Mouse (Mus musculus) intestine, embryonic 16.5 days (tissue): ENCODE measurements around the gene Mvb12b. TPM values are rescaled to one million over a fixed set of nuclear protein-coding genes. Genes with fewer than 3 reads are reported as not detected.
A peak's percentile ranks its signal among the peaks of the same experiment; 100 is the strongest.

Source experiments
- ATAC-seq: fragments of 200-750 bp; cut with Nextera tagmentation; 2 replicates; pipeline ENCODE4 v1.8.0; 2017; ENCODE audit warnings: moderate TSS enrichment, moderate library complexity
- H3K27ac ChIP-seq: fragments of 300-500 bp; sonication (generic); 2 replicates; pipeline ENCODE4 v1.5.1; 2014; ENCODE audit warnings: mild to moderate bottlenecking, low read length
- H3K27me3 ChIP-seq: fragments of 300-500 bp; sonication (generic); replicated peaks from 2 replicates; pipeline ENCODE4 v1.6.1; 2014; ENCODE audit warnings: low read length, control low read depth, mixed read lengths; ENCODE audit not compliant: control insufficient read depth, insufficient read depth
- H3K36me3 ChIP-seq: fragments of 300-500 bp; sonication (generic); 2 replicates; pipeline ENCODE4 v1.6.1; 2014; ENCODE audit warnings: low read length, control low read depth; ENCODE audit not compliant: control insufficient read depth, insufficient read depth
- H3K4me1 ChIP-seq: fragments of 300-500 bp; sonication (generic); 2 replicates; pipeline ENCODE4 v1.6.1; 2014; ENCODE audit warnings: low read length, control low read depth, mixed read lengths; ENCODE audit not compliant: control insufficient read depth, insufficient read depth
- H3K4me2 ChIP-seq: fragments of 300-500 bp; sonication (generic); 2 replicates; pipeline ENCODE4 v1.6.1; 2014; ENCODE audit warnings: low read depth, low read length, control low read depth
- H3K4me3 ChIP-seq: fragments of 300-500 bp; sonication (generic); 2 replicates; pipeline ENCODE4 v1.5.1; 2014; ENCODE audit warnings: mild to moderate bottlenecking, low read length
- H3K9ac ChIP-seq: fragments of 300-500 bp; sonication (generic); 2 replicates; pipeline ENCODE4 v1.6.1; 2014; ENCODE audit warnings: low read depth, low read length
- H3K9me3 ChIP-seq: fragments of 300-500 bp; sonication (generic); 2 replicates; pipeline ENCODE4 v1.6.1; 2016; ENCODE audit warnings: low read length, control low read depth; ENCODE audit not compliant: control insufficient read depth
- WGBS: fragments of 180-500 bp; shearing (Covaris S2); extraction: QIAGEN DNeasy Blood & Tissue Kit; methylation state at CpG from one replicate; pipeline ENCODE4 v1.1.7; 2014; 5-methylcytosine and 5-hydroxymethylcytosine counted together
- polyA plus RNA-seq: library from polyadenylated mRNA; unstranded; fragments of >200 nt; fragmentation: Nextera tagmentation; extraction: Ambion mirVana; gene quantifications from 2 replicates; pipeline ENCODE4 v1.2.1, GENCODE M21; 2015

Mvb12b gene
- polyA plus RNA-seq, 1 experiment from 2014 or later, result 7.9 TPM

GRCm38 (mm10) chr2:33750611-33751010 is 137.1 kb downstream of the Mvb12b start:
- H3K27me3 ChIP-seq, result no peaks in the 10 kb centered on the region
- no peaks in the 10 kb centered on the region for H3K9me3 ChIP-seq
- no peak overlapping the region for H3K4me3 ChIP-seq
- peaks cover 17% of the 10 kb centered on the region for H3K4me1 ChIP-seq
- WGBS, result 89% methylated on average over 7 of the region's 7 CpGs
- no peak overlapping the region for H3K9ac ChIP-seq
- H3K4me2 ChIP-seq, result no peak overlapping the region
- H3K27ac ChIP-seq, result no peak overlapping the region
- no peak for ATAC-seq
- H3K36me3 ChIP-seq, result no peaks in the 10 kb centered on the region

- Histone ChIP-seq H3K4me2 (no peak overlapping the region), H3K4me3 (no peak overlapping the region), H3K4me1 (no peaks in the 10 kb centered on the region), H3K9me3 (no peaks in the 10 kb centered on the region), H3K27me3 (no peaks in the 10 kb centered on the region), H3K27ac (no peak overlapping the region), H3K9ac (no peak overlapping the region), H3K36me3 (no peaks in the 10 kb centered on the region)
- 10% methylated on average over 5 of the region's 5 CpGs for WGBS
- ATAC-seq, result no peak
Observed at GRCm38 (mm10) chr2:33746471-33746870, 141.3 kb downstream of the Mvb12b start.

- H3K9ac ChIP-seq, result no peak overlapping the region
- no peak overlapping the region for H3K4me2 ChIP-seq
- H3K4me3 ChIP-seq, result no peak overlapping the region
- no peaks in the 10 kb centered on the region for H3K27me3 ChIP-seq
- H3K4me1 ChIP-seq, result no peaks in the 10 kb centered on the region
- H3K9me3 ChIP-seq, result no peaks in the 10 kb centered on the region
- no peak overlapping the region for H3K27ac ChIP-seq
- 91% methylated on average over 5 of the region's 5 CpGs for WGBS
- no peaks in the 10 kb centered on the region for H3K36me3 ChIP-seq
- no peak for ATAC-seq
Observed at GRCm38 (mm10) chr2:33745724-33746123, 142.0 kb downstream of the Mvb12b start.

DNA sequence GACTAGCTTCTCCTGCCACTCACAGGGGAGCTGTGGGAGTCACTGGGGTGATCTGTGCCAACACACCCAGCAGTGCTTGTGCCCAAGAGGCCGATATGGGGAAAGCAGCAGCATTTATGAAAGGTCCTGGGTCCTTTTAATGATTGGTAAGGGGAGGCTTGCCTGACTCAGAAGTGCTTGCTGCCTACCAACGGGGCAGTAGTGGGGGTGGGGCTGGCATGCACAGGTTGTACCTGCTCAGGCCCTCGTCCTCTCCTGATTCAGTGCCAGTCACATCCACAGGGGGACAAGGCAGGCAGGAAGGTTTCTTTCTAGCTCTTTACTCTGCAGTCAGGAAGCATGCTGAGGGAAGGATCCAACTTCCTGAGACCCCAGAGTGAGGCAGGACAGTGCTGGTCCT is 150.6 kb downstream of the Mvb12b start:
- no peak for ATAC-seq
- no peaks in the 10 kb centered on the region for H3K36me3 ChIP-seq
- no peak overlapping the region for H3K9ac ChIP-seq
- H3K27ac ChIP-seq, result no peak overlapping the region
- H3K4me3 ChIP-seq, result no peak overlapping the region
- H3K27me3 ChIP-seq, result no peaks in the 10 kb centered on the region
- H3K4me1 ChIP-seq, result no peaks in the 10 kb centered on the region
- WGBS, result 54% methylated on average over 3 of the region's 3 CpGs
- H3K4me2 ChIP-seq, result no peak overlapping the region
- no peaks in the 10 kb centered on the region for H3K9me3 ChIP-seq

DNA sequence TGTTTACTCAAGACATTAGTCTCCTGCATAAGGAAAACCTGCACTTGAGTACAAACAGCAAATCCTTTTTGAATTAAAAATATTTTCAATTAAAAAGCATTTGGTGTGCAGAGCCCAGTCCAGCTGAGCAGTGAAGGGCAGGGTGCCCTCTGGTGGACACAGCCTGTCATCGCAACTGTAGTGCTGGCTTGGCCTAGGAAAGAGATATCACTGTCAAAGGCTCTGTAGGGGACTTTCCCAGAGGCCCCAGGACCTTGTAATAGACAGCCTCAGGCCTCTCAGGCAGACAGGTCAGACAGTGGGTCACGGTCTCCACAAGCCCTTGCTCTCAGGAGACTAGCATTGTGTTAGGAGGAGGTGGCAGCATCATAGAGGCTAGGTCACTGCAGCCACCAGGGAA is 151.0 kb downstream of the Mvb12b start:
- H3K4me1 ChIP-seq, result no peaks in the 10 kb centered on the region
- no peak overlapping the region for H3K4me2 ChIP-seq
- H3K9ac ChIP-seq, result no peak overlapping the region
- H3K27ac ChIP-seq, result no peak overlapping the region
- 7% methylated on average over 2 of the region's 2 CpGs for WGBS
- H3K9me3 ChIP-seq, result no peaks in the 10 kb centered on the region
- H3K4me3 ChIP-seq, result no peak overlapping the region
- no peaks in the 10 kb centered on the region for H3K36me3 ChIP-seq
- no peaks in the 10 kb centered on the region for H3K27me3 ChIP-seq
- no peak for ATAC-seq

DNA sequence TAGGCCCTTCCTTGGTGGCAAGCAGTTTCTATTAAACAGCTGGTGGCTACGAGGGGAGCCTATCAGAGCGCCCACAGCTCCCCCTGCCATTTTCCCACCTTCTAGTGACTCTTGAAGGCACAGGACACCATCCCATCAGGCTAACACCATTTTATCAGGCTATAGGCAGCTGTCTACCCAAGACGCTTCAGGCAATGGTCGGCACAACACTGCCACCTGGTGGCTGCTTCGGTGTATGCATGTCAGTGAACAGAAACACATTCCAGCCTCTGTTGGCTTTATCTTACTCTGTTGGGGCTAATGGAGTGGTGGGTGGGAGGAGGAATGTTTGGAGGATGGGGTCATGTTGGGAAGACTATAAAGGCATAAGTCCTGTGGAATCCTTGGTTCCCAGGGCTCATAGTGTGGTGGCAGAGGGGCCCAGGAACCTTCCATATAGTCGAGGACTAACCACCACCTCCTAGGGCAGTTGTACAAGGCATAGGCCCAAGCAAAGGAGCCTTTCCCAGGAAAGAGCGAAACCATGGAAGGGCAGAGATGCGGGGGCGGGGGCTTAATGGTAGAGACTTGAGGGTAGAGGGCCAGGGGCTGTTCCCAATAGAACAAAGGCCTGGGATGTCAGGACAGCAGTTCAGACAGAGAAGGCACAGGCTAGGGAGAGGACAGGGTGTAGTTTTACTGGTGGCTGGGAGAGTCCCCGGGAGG is 152.8 kb downstream of the Mvb12b start:
- WGBS, result 39% methylated on average over 10 of the region's 10 CpGs
- ATAC-seq, result peak; percentile 35; the same call in 1 of the 2 replicates
- H3K9me3 ChIP-seq, result no peaks in the 10 kb centered on the region
- no peak overlapping the region for H3K4me2 ChIP-seq
- no peaks in the 10 kb centered on the region for H3K4me1 ChIP-seq
- H3K36me3 ChIP-seq, result no peaks in the 10 kb centered on the region
- no peak overlapping the region for H3K27ac ChIP-seq
- H3K9ac ChIP-seq, result no peak overlapping the region
- no peak overlapping the region for H3K4me3 ChIP-seq
- no peaks in the 10 kb centered on the region for H3K27me3 ChIP-seq

- Histone ChIP-seq H3K9ac (no peak overlapping the region), H3K4me2 (no peak overlapping the region), H3K4me1 (no peaks in the 10 kb centered on the region), H3K4me3 (no peak overlapping the region), H3K36me3 (no peaks in the 10 kb centered on the region), H3K27ac (no peak overlapping the region), H3K27me3 (no peaks in the 10 kb centered on the region), H3K9me3 (no peaks in the 10 kb centered on the region)
- 31% methylated on average over 5 of the region's 5 CpGs for WGBS
- no peak for ATAC-seq
Observed at GRCm38 (mm10) chr2:33729701-33730100, 158.0 kb downstream of the Mvb12b start.

DNA sequence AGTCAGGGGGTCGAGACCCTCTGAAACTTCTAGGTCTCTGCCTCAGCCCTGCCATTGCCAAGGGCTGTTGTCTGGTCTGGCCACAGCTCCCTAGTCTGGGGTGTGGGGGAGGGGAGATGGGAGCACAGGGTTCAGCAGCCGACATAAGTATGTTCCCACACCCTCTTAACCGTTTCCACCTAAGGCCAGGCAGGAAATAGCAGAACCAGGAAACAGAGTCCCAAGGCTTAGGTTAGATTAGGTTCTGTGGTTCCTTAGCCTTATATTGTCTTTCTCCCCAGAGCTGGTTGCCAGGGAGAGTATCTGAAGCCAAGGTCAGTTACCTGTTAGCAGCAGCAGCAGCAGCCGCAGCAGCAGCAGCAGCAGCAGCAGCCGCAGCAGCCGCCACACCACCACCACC is 160.5 kb downstream of the Mvb12b start:
- Histone ChIP-seq H3K4me3 (no peak overlapping the region), H3K4me1 (no peaks in the 10 kb centered on the region), H3K9ac (no peak overlapping the region), H3K27ac (no peak overlapping the region), H3K27me3 (no peaks in the 10 kb centered on the region; the same call in 1 of the 2 replicates), H3K36me3 (no peaks in the 10 kb centered on the region), H3K4me2 (no peak overlapping the region), H3K9me3 (no peaks in the 10 kb centered on the region)
- peak; percentile 38; the same call in 1 of the 2 replicates for ATAC-seq
- 49% methylated on average over 6 of the region's 6 CpGs for WGBS

GRCm38 (mm10) chr2:33720380-33720898 is 167.3 kb downstream of the Mvb12b start:
- 45% methylated on average over 9 of the region's 9 CpGs for WGBS
- Histone ChIP-seq H3K27ac (no peak overlapping the region), H3K9me3 (no peaks in the 10 kb centered on the region), H3K4me1 (peaks cover 4% of the 10 kb centered on the region), H3K4me3 (no peak overlapping the region), H3K36me3 (no peaks in the 10 kb centered on the region), H3K4me2 (no peak overlapping the region), H3K27me3 (peaks cover 4% of the 10 kb centered on the region), H3K9ac (no peak overlapping the region)
- ATAC-seq, result no peak
